Mouse (Mus musculus): ENCODE measurements around the gene Rxrb. TPM values are rescaled to one million over a fixed set of nuclear protein-coding genes. Genes with fewer than 3 reads are reported as not detected.

Rxrb gene
- polyA plus RNA-seq (2015; fragmentation: Illumina TruSeq; extraction: RNeasy Lipid Tissue Mini Kit (QIAGEN cat#74804); ENCODE audit: insufficient read depth, low read depth, low replicate concordance), result 19.4 TPM

GRCm38 (mm10) chr17:34031465-34032173 lies at the start of gene Rxrb, which contains the start of gene Slc39a7:
Gene Rxrb, plus strand, starts transcription at chr17:34031812.
Gene Slc39a7, minus strand, starts transcription at chr17:34031682.

GRCm38 (mm10) chr17:34000150-34000537 lies 31.5 kb upstream of the Rxrb start, which contains the start of gene H2-K1:
Gene H2-K1, minus strand, starts transcription at chr17:34000347.

DNA sequence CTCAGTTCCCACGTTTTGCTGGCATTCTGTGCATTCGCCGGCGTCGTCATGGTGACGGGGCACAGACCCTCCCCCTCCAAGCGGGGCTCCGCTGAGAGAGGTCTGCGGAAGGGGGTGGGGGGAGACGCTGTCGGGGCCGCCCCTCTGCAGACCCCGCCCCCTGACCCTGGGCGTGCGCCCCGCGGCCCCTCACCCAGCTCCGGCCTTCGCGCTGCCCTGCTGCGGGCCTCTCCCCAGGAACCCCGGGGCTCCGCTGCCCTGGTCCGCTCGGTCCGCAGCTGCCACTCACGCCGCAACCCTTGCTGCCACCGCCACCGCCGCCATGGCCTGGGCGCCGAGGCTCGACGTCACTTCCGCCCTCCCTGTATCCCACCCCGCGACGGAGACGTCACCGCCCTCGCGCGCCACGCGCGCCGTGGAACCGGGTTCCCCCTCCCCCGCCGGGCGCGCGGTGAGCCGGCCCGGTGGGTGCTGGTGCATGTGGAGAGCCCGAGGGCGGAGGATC lies 7.2 kb upstream of the Rxrb start, which contains the start of gene Ring1:
Gene Ring1 (minus strand): TSS at position 364 of the 505 bp plus-strand sequence.

DNA sequence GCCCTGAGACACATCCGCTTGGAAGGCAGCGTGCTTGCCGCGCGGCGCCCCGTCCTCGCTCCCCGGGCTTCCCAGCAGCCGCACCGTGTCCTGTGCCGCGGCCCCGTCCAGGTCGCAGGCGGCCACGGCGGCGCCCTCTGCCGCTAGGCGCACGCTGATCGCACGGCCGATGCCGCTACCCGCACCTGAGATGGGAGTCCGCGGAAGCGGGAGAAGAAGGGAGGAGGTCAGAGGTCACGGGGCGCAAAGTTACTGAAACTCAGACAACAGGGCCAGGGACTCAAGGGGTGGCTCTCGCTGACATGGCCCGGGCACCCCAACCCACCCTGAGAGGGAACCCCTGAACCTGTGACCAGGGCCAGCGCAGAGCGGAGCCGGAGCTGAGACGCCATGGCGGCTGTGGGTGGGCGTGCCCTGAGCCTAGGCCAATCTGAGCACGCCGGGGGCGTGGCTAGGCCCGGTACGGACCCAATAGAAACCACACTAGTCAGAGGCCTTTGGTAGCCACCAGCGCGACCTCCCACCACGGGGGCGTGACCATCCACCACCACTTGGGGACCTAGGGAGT lies 3.9 kb upstream of the Rxrb start, which contains the start of gene H2-Ke6:
Gene H2-Ke6 (minus strand): TSS at position 405 of the 568 bp plus-strand sequence.

GRCm38 (mm10) chr17:34038878-34039561 lies 7.4 kb downstream of the Rxrb start, which contains the start of gene Col11a2:
Gene Col11a2, plus strand, starts transcription at chr17:34039437.

Other genes with a start within 250 kb of the Rxrb start
- 6.9 TPM for gene Angptl4, start 250.0 kb upstream of the Rxrb start, polyA plus RNA-seq (2015; fragmentation: Illumina TruSeq; extraction: RNeasy Lipid Tissue Mini Kit (QIAGEN cat#74804); ENCODE audit: insufficient read depth, low read depth, low replicate concordance)
- 38.1 TPM for gene Kank3, start 221.3 kb upstream of the Rxrb start, polyA plus RNA-seq (2015; fragmentation: Illumina TruSeq; extraction: RNeasy Lipid Tissue Mini Kit (QIAGEN cat#74804); ENCODE audit: insufficient read depth, low read depth, low replicate concordance)
- gene Rps28, start 207.2 kb upstream of the Rxrb start, polyA plus RNA-seq (2015; fragmentation: Illumina TruSeq; extraction: RNeasy Lipid Tissue Mini Kit (QIAGEN cat#74804); ENCODE audit: insufficient read depth, low read depth, low replicate concordance), result 1,005 TPM
- gene Ndufa7, start 207.2 kb upstream of the Rxrb start, polyA plus RNA-seq (2015; fragmentation: Illumina TruSeq; extraction: RNeasy Lipid Tissue Mini Kit (QIAGEN cat#74804); ENCODE audit: insufficient read depth, low read depth, low replicate concordance), result 92.9 TPM
- gene Cd320, start 188.7 kb upstream of the Rxrb start, polyA plus RNA-seq (2015; fragmentation: Illumina TruSeq; extraction: RNeasy Lipid Tissue Mini Kit (QIAGEN cat#74804); ENCODE audit: insufficient read depth, low read depth, low replicate concordance), result 11.7 TPM
- gene Gm7029, start 158.0 kb upstream of the Rxrb start, polyA plus RNA-seq (2015; fragmentation: Illumina TruSeq; extraction: RNeasy Lipid Tissue Mini Kit (QIAGEN cat#74804); ENCODE audit: insufficient read depth, low read depth, low replicate concordance), result not detected
- 0.59 TPM for gene Kifc1, start 141.2 kb upstream of the Rxrb start, polyA plus RNA-seq (2015; fragmentation: Illumina TruSeq; extraction: RNeasy Lipid Tissue Mini Kit (QIAGEN cat#74804); ENCODE audit: insufficient read depth, low read depth, low replicate concordance)
- not detected for gene Platr17, start 126.7 kb upstream of the Rxrb start, polyA plus RNA-seq (2015; fragmentation: Illumina TruSeq; extraction: RNeasy Lipid Tissue Mini Kit (QIAGEN cat#74804); ENCODE audit: insufficient read depth, low read depth, low replicate concordance)
- 9.3 TPM for gene Daxx, start 122.4 kb upstream of the Rxrb start, polyA plus RNA-seq (2015; fragmentation: Illumina TruSeq; extraction: RNeasy Lipid Tissue Mini Kit (QIAGEN cat#74804); ENCODE audit: insufficient read depth, low read depth, low replicate concordance)
- 40.4 TPM for gene Tapbp, start 115.9 kb upstream of the Rxrb start, polyA plus RNA-seq (2015; fragmentation: Illumina TruSeq; extraction: RNeasy Lipid Tissue Mini Kit (QIAGEN cat#74804); ENCODE audit: insufficient read depth, low read depth, low replicate concordance)
- gene Zbtb22, start 115.9 kb upstream of the Rxrb start, polyA plus RNA-seq (2015; fragmentation: Illumina TruSeq; extraction: RNeasy Lipid Tissue Mini Kit (QIAGEN cat#74804); ENCODE audit: insufficient read depth, low read depth, low replicate concordance), result 4.3 TPM
- 33.8 TPM for gene Rgl2, start 102.3 kb upstream of the Rxrb start, polyA plus RNA-seq (2015; fragmentation: Illumina TruSeq; extraction: RNeasy Lipid Tissue Mini Kit (QIAGEN cat#74804); ENCODE audit: insufficient read depth, low read depth, low replicate concordance)
- 33.2 TPM for gene Pfdn6, start 91.5 kb upstream of the Rxrb start, polyA plus RNA-seq (2015; fragmentation: Illumina TruSeq; extraction: RNeasy Lipid Tissue Mini Kit (QIAGEN cat#74804); ENCODE audit: insufficient read depth, low read depth, low replicate concordance)
- gene Wdr46, start 91.2 kb upstream of the Rxrb start, polyA plus RNA-seq (2015; fragmentation: Illumina TruSeq; extraction: RNeasy Lipid Tissue Mini Kit (QIAGEN cat#74804); ENCODE audit: insufficient read depth, low read depth, low replicate concordance), result 3.8 TPM
- gene B3galt4, start 80.3 kb upstream of the Rxrb start, polyA plus RNA-seq (2015; fragmentation: Illumina TruSeq; extraction: RNeasy Lipid Tissue Mini Kit (QIAGEN cat#74804); ENCODE audit: insufficient read depth, low read depth, low replicate concordance), result 2.8 TPM
- gene Vps52, start 76.0 kb upstream of the Rxrb start, polyA plus RNA-seq (2015; fragmentation: Illumina TruSeq; extraction: RNeasy Lipid Tissue Mini Kit (QIAGEN cat#74804); ENCODE audit: insufficient read depth, low read depth, low replicate concordance), result 12.3 TPM
- gene Rps18, start 75.8 kb upstream of the Rxrb start, polyA plus RNA-seq (2015; fragmentation: Illumina TruSeq; extraction: RNeasy Lipid Tissue Mini Kit (QIAGEN cat#74804); ENCODE audit: insufficient read depth, low read depth, low replicate concordance), result 762 TPM
- 424 TPM for gene H2-K1, start 31.5 kb upstream of the Rxrb start, polyA plus RNA-seq (2015; fragmentation: Illumina TruSeq; extraction: RNeasy Lipid Tissue Mini Kit (QIAGEN cat#74804); ENCODE audit: insufficient read depth, low read depth, low replicate concordance)
- 14.0 TPM for gene Ring1, start 7.1 kb upstream of the Rxrb start, polyA plus RNA-seq (2015; fragmentation: Illumina TruSeq; extraction: RNeasy Lipid Tissue Mini Kit (QIAGEN cat#74804); ENCODE audit: insufficient read depth, low read depth, low replicate concordance)
- gene H2-Ke6, start 3.8 kb upstream of the Rxrb start, polyA plus RNA-seq (2015; fragmentation: Illumina TruSeq; extraction: RNeasy Lipid Tissue Mini Kit (QIAGEN cat#74804); ENCODE audit: insufficient read depth, low read depth, low replicate concordance), result 55.1 TPM
- gene Slc39a7, start 130 bp upstream of the Rxrb start, polyA plus RNA-seq (2015; fragmentation: Illumina TruSeq; extraction: RNeasy Lipid Tissue Mini Kit (QIAGEN cat#74804); ENCODE audit: insufficient read depth, low read depth, low replicate concordance), result 42.1 TPM
- 1.9 TPM for gene Col11a2, start 7.6 kb downstream of the Rxrb start, polyA plus RNA-seq (2015; fragmentation: Illumina TruSeq; extraction: RNeasy Lipid Tissue Mini Kit (QIAGEN cat#74804); ENCODE audit: insufficient read depth, low read depth, low replicate concordance)
- not detected for gene H2-Oa, start 60.5 kb downstream of the Rxrb start, polyA plus RNA-seq (2015; fragmentation: Illumina TruSeq; extraction: RNeasy Lipid Tissue Mini Kit (QIAGEN cat#74804); ENCODE audit: insufficient read depth, low read depth, low replicate concordance)
- 2.6 TPM for gene H2-DMa, start 87.7 kb downstream of the Rxrb start, polyA plus RNA-seq (2015; fragmentation: Illumina TruSeq; extraction: RNeasy Lipid Tissue Mini Kit (QIAGEN cat#74804); ENCODE audit: insufficient read depth, low read depth, low replicate concordance)
- 51.9 TPM for gene Brd2, start 90.8 kb downstream of the Rxrb start, polyA plus RNA-seq (2015; fragmentation: Illumina TruSeq; extraction: RNeasy Lipid Tissue Mini Kit (QIAGEN cat#74804); ENCODE audit: insufficient read depth, low read depth, low replicate concordance)
- 1.9 TPM for gene H2-DMb2, start 111.5 kb downstream of the Rxrb start, polyA plus RNA-seq (2015; fragmentation: Illumina TruSeq; extraction: RNeasy Lipid Tissue Mini Kit (QIAGEN cat#74804); ENCODE audit: insufficient read depth, low read depth, low replicate concordance)
- 7.8 TPM for gene H2-DMb1, start 121.3 kb downstream of the Rxrb start, polyA plus RNA-seq (2015; fragmentation: Illumina TruSeq; extraction: RNeasy Lipid Tissue Mini Kit (QIAGEN cat#74804); ENCODE audit: insufficient read depth, low read depth, low replicate concordance)
- gene Tap1, start 155.7 kb downstream of the Rxrb start, polyA plus RNA-seq (2015; fragmentation: Illumina TruSeq; extraction: RNeasy Lipid Tissue Mini Kit (QIAGEN cat#74804); ENCODE audit: insufficient read depth, low read depth, low replicate concordance), result 6.3 TPM
- 9.2 TPM for gene Psmb9, start 156.0 kb downstream of the Rxrb start, polyA plus RNA-seq (2015; fragmentation: Illumina TruSeq; extraction: RNeasy Lipid Tissue Mini Kit (QIAGEN cat#74804); ENCODE audit: insufficient read depth, low read depth, low replicate concordance)
- 13.8 TPM for gene Psmb8, start 165.9 kb downstream of the Rxrb start, polyA plus RNA-seq (2015; fragmentation: Illumina TruSeq; extraction: RNeasy Lipid Tissue Mini Kit (QIAGEN cat#74804); ENCODE audit: insufficient read depth, low read depth, low replicate concordance)
- gene Tap2, start 171.7 kb downstream of the Rxrb start, polyA plus RNA-seq (2015; fragmentation: Illumina TruSeq; extraction: RNeasy Lipid Tissue Mini Kit (QIAGEN cat#74804); ENCODE audit: insufficient read depth, low read depth, low replicate concordance), result 9.1 TPM
- gene H2-Ob, start 207.1 kb downstream of the Rxrb start, polyA plus RNA-seq (2015; fragmentation: Illumina TruSeq; extraction: RNeasy Lipid Tissue Mini Kit (QIAGEN cat#74804); ENCODE audit: insufficient read depth, low read depth, low replicate concordance), result 2.1 TPM
- 44.7 TPM for gene H2-Ab1, start 225.9 kb downstream of the Rxrb start, polyA plus RNA-seq (2015; fragmentation: Illumina TruSeq; extraction: RNeasy Lipid Tissue Mini Kit (QIAGEN cat#74804); ENCODE audit: insufficient read depth, low read depth, low replicate concordance)